Mouse (Mus musculus) heart, embryonic 16.5 days (tissue): ENCODE results near the gene Lat. TPM values are rescaled to one million over a fixed set of nuclear protein-coding genes. Genes with fewer than 3 reads are reported as not detected.
"Not testable (repeated sequence)": the region's sequence is repeated elsewhere in the genome, so short reads cannot be mapped to it uniquely, and the experiment has no call there.

ENCODE experiments used
- ATAC-seq: fragments of 200-750 bp; cut with Nextera tagmentation; replicated peaks from 2 replicates; pipeline ENCODE4 v1.8.0; 2017; ENCODE audit warnings: moderate number of reproducible peaks; ENCODE audit not compliant: insufficient read depth, low FRiP score; ENCODE audit errors: extremely low read depth
- H3K27ac ChIP-seq: fragments of 300-500 bp; sonication (generic); 2 replicates; pipeline ENCODE4 v1.5.1; 2014; ENCODE audit warnings: mild to moderate bottlenecking, low read length, control low read depth, moderate library complexity
- H3K27me3 ChIP-seq: fragments of 300-500 bp; sonication (generic); 2 replicates; pipeline ENCODE4 v1.6.1; 2014; ENCODE audit warnings: low read length, mixed read lengths; ENCODE audit not compliant: control insufficient read depth, insufficient read depth
- H3K36me3 ChIP-seq: fragments of 300-500 bp; sonication (generic); 2 replicates; pipeline ENCODE4 v1.6.1; 2014; ENCODE audit not compliant: control insufficient read depth, insufficient read depth
- H3K4me1 ChIP-seq: fragments of 300-500 bp; sonication (generic); 2 replicates; pipeline ENCODE4 v1.6.1; 2014; ENCODE audit warnings: low read length, mixed read lengths; ENCODE audit not compliant: control insufficient read depth, insufficient read depth
- H3K4me2 ChIP-seq: fragments of 300-500 bp; sonication (generic); 2 replicates; pipeline ENCODE4 v1.6.1; 2014; ENCODE audit warnings: low read depth, mild to moderate bottlenecking, control low read depth, low read length
- H3K4me3 ChIP-seq: fragments of 300-500 bp; sonication (generic); 2 replicates; pipeline ENCODE4 v1.5.1; 2014; ENCODE audit warnings: mild to moderate bottlenecking, control low read depth, low read length
- H3K9ac ChIP-seq: fragments of 300-500 bp; sonication (generic); 2 replicates; pipeline ENCODE4 v1.6.1; 2014; ENCODE audit warnings: low read length, control low read depth
- H3K9me3 ChIP-seq: fragments of 300-500 bp; sonication (generic); replicated peaks from 2 replicates; pipeline ENCODE4 v1.6.1; 2016; ENCODE audit warnings: low read length; ENCODE audit not compliant: control insufficient read depth
- WGBS: fragments of 180-500 bp; shearing (Covaris S2); extraction: QIAGEN DNeasy Blood & Tissue Kit; methylation state at CpG from one replicate; pipeline ENCODE4 v1.1.7; 2014; 5-methylcytosine and 5-hydroxymethylcytosine counted together
- polyA plus RNA-seq: library from polyadenylated mRNA; unstranded; fragments of >200 nt; fragmentation: Nextera tagmentation; extraction: Ambion mirVana; gene quantifications from 2 replicates; pipeline ENCODE4 v1.2.1, GENCODE M21; 2015

Gene Lat
- polyA plus RNA-seq = 17.4 and 51.1 TPM in 2 replicates

- ATAC-seq = peak; percentile 76
- 50% methylated on average over 13 of the region's 13 CpGs for WGBS
- Histone ChIP-seq H3K36me3 (peaks cover 26% of the 10 kb centered on the region), H3K4me2 (0 out of 2 replicates have a peak within 1 kb of the TSS, but pooled peaks have one; percentile 5), H3K4me3 (peak within 1 kb of the TSS; percentile 45), H3K4me1 (no peaks in the 10 kb centered on the region), H3K9ac (peak within 1 kb of the TSS; percentile 44), H3K27ac (no peak within 1 kb of the TSS), H3K27me3 (no peaks in the 10 kb centered on the region), H3K9me3 (no peaks in the 10 kb centered on the region)
Observed at GRCm38 (mm10) chr7:126369393-126369792, at the start of gene Lat. TSS of gene Lat (minus strand) at chr7:126369570.

DNA sequence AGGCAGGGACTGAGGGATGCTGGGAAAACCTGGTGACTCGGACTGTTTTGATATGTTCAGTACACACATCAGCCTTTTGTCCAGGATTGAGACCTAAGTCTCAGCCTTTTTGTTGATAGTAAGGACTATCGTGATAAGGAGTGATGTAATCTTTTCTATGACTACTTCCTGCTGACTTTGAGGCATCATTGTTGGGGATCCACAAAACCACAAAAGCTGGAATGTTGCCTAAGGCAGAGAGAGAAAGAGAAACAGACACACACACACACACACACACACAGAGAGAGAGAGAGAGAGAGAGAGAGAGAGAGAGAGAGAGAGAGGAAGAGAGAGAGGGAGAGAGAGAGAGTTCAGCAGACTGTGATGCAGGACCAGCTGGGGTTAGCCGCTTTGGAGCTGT, 49.1 kb upstream of the Lat start:
- H3K4me3 ChIP-seq = no peak overlapping the region
- H3K27me3 ChIP-seq = no peaks in the 10 kb centered on the region
- ATAC-seq = no peak
- H3K9ac ChIP-seq = no peak overlapping the region
- WGBS = 47% methylated on average over 3 of the region's 3 CpGs
- no peaks in the 10 kb centered on the region for H3K4me1 ChIP-seq
- no peak overlapping the region for H3K27ac ChIP-seq
- no peaks in the 10 kb centered on the region for H3K36me3 ChIP-seq
- H3K4me2 ChIP-seq = no peak overlapping the region
- no peaks in the 10 kb centered on the region; the same call in 1 of the 2 replicates for H3K9me3 ChIP-seq

- Histone ChIP-seq H3K9ac (no peak overlapping the region), H3K9me3 (no peaks in the 10 kb centered on the region; the same call in 1 of the 2 replicates), H3K4me1 (no peaks in the 10 kb centered on the region), H3K4me3 (no peak overlapping the region), H3K4me2 (no peak overlapping the region), H3K36me3 (no peaks in the 10 kb centered on the region), H3K27ac (no peak overlapping the region), H3K27me3 (no peaks in the 10 kb centered on the region)
- WGBS = 81% methylated on average over 4 of the region's 4 CpGs
- no peak for ATAC-seq
Observed at GRCm38 (mm10) chr7:126417606-126418005, 48.2 kb upstream of the Lat start.

- Histone ChIP-seq H3K27ac (no peak overlapping the region), H3K27me3 (no peaks in the 10 kb centered on the region), H3K9me3 (no peaks in the 10 kb centered on the region; the same call in 1 of the 2 replicates), H3K4me2 (no peak overlapping the region), H3K4me1 (no peaks in the 10 kb centered on the region), H3K36me3 (no peaks in the 10 kb centered on the region), H3K4me3 (no peak overlapping the region), H3K9ac (no peak overlapping the region)
- 58% methylated on average over 8 of the region's 8 CpGs for WGBS
- ATAC-seq = no peak
Observed at GRCm38 (mm10) chr7:126417045-126417444, 47.7 kb upstream of the Lat start.

- no peak for ATAC-seq
- no peaks in the 10 kb centered on the region for H3K36me3 ChIP-seq
- WGBS = 53% methylated on average over 2 of the region's 2 CpGs
- H3K4me1 ChIP-seq = no peaks in the 10 kb centered on the region
- H3K9ac ChIP-seq = no peak overlapping the region
- no peaks in the 10 kb centered on the region for H3K27me3 ChIP-seq
- no peak overlapping the region for H3K27ac ChIP-seq
- no peak overlapping the region for H3K4me3 ChIP-seq
- H3K4me2 ChIP-seq = no peak overlapping the region
- no peaks in the 10 kb centered on the region for H3K9me3 ChIP-seq
Observed at GRCm38 (mm10) chr7:126416615-126417014, 47.2 kb upstream of the Lat start.

DNA sequence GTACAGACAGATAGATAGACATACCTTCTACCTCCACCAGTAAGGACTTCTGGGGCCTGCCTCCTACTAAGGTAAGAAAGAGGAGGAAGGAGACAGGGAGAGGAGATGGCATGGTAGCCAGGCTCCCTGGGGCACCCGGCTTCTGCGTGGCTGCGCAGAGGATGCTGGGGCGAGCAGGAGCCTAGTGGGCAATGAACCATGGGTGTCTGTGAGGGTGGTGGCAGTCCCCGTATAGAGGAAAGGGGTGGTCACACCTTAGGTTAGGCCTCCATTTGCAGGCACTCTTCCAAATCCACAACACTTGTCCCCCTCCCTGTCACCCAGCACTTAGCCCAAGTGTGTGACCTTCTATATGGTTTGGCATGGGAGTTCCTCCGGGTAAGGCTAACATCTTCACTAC, 45.4 kb upstream of the Lat start, which contains the start of gene Cd19:
Cd19 (minus strand) TSS at position 165 of the 400 bp plus-strand sequence.
- H3K27me3 ChIP-seq = peaks cover 2% of the 10 kb centered on the region; the same call in 1 of the 2 replicates
- no peaks in the 10 kb centered on the region for H3K4me1 ChIP-seq
- no peak within 1 kb of the TSS for H3K27ac ChIP-seq
- 83% methylated on average over 6 of the region's 6 CpGs for WGBS
- no peaks in the 10 kb centered on the region for H3K9me3 ChIP-seq
- no peak for ATAC-seq
- no peak within 1 kb of the TSS for H3K9ac ChIP-seq
- H3K4me2 ChIP-seq = no peak within 1 kb of the TSS
- H3K4me3 ChIP-seq = no peak within 1 kb of the TSS
- H3K36me3 ChIP-seq = no peaks in the 10 kb centered on the region

GRCm38 (mm10) chr7:126411061-126411460, 41.7 kb upstream of the Lat start:
- Histone ChIP-seq H3K36me3 (no peaks in the 10 kb centered on the region), H3K4me2 (no peak overlapping the region), H3K27me3 (peaks cover 2% of the 10 kb centered on the region; the same call in 1 of the 2 replicates), H3K4me1 (no peaks in the 10 kb centered on the region), H3K9me3 (no peaks in the 10 kb centered on the region), H3K9ac (no peak overlapping the region), H3K27ac (no peak overlapping the region), H3K4me3 (no peak overlapping the region)
- WGBS = 79% methylated on average over 4 of the region's 4 CpGs
- no peak for ATAC-seq

DNA sequence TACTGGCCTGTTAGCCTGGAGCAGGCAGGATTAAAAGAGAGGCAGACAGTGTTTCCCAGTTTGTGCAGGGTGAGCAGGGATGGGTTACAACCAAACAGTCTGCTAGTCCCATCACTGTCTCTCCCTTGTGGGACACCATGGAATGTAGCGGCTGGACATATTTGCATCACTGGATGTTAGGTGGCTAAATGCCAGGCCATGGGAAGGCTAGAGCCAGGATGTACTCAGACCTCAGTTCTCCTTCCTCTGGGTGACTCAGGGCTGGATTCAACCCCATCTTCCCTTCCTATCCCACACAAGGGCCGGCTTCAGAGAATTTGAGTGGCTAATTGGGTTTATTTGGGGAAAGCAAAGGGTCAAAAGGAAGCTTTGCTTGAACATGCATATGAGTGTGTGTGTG, 39.3 kb upstream of the Lat start:
- no peak overlapping the region for H3K4me3 ChIP-seq
- no peaks in the 10 kb centered on the region for H3K9me3 ChIP-seq
- 73% methylated on average over 2 of the region's 2 CpGs for WGBS
- no peaks in the 10 kb centered on the region for H3K36me3 ChIP-seq
- no peak overlapping the region for H3K27ac ChIP-seq
- H3K4me2 ChIP-seq = no peak overlapping the region
- no peak for ATAC-seq
- no peaks in the 10 kb centered on the region for H3K4me1 ChIP-seq
- no peak overlapping the region for H3K9ac ChIP-seq
- peaks cover 2% of the 10 kb centered on the region; the same call in 1 of the 2 replicates for H3K27me3 ChIP-seq

DNA sequence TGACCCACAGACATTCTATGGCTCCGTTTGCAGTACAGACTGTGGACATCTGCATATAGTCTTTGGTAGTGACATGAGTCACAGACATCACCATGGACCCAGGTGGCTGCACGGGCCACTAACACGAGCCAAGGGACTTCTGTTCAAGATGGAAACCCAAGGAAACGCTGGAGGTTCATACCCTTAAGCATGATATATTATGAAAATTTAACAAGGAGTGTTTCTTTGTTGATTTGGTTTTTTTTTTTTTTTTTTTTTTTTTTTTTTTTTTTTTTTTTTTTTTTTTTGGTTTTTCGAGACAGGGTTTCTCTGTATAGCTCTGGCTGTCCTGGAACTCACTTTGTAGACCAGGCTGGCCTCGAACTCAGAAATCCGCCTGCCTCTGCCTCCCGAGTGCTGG, 33.1 kb upstream of the Lat start:
- not testable (repeated sequence) for H3K4me1 ChIP-seq, H3K9ac ChIP-seq, H3K27ac ChIP-seq, H3K27me3 ChIP-seq, ATAC-seq, H3K4me2 ChIP-seq, H3K4me3 ChIP-seq, H3K36me3 ChIP-seq, H3K9me3 ChIP-seq
- 71% methylated on average over 6 of the region's 8 CpGs for WGBS
